Mouse (Mus musculus): ENCODE results near the gene Tnfrsf13b. TPM values are rescaled to one million over a fixed set of nuclear protein-coding genes. Genes with fewer than 3 reads are reported as not detected.

Gene Tnfrsf13b
- polyA plus RNA-seq, 1 experiment from 2014 or later = 0.48 TPM

Other genes starting within 250 kb of the Tnfrsf13b start
- 58.7 and 65.7 TPM in 2 replicates for gene Tmem11, start 247.5 kb upstream of the Tnfrsf13b start, polyA plus RNA-seq (2015; fragmentation: Nextera tagmentation; extraction: Ambion mirVana)
- 27.3 and 33.7 TPM in 2 replicates for gene Natd1, start 212.0 kb upstream of the Tnfrsf13b start, polyA plus RNA-seq (2015; fragmentation: Nextera tagmentation; extraction: Ambion mirVana)
- 33.9 and 36.1 TPM in 2 replicates for gene Map2k3, start 194.7 kb upstream of the Tnfrsf13b start, polyA plus RNA-seq (2015; fragmentation: Nextera tagmentation; extraction: Ambion mirVana)
- 0.28 and 0.39 TPM in 2 replicates for gene Kcnj12, start 104.2 kb upstream of the Tnfrsf13b start, polyA plus RNA-seq (2015; fragmentation: Nextera tagmentation; extraction: Ambion mirVana)
- gene Usp22, start 48.3 kb downstream of the Tnfrsf13b start, polyA plus RNA-seq (2015; fragmentation: Nextera tagmentation; extraction: Ambion mirVana) = 272 and 304 TPM in 2 replicates
- gene Aldh3a1, start 80.8 kb downstream of the Tnfrsf13b start, polyA plus RNA-seq (2015; fragmentation: Nextera tagmentation; extraction: Ambion mirVana) = not detected in 2 replicates
- 20.4 and 21.0 TPM in 2 replicates for gene Aldh3a2, start 140.7 kb downstream of the Tnfrsf13b start, polyA plus RNA-seq (2015; fragmentation: Nextera tagmentation; extraction: Ambion mirVana)
- gene Slc47a2, start 216.1 kb downstream of the Tnfrsf13b start, polyA plus RNA-seq (2015; fragmentation: Nextera tagmentation; extraction: Ambion mirVana) = not detected in 2 replicates